Comparison of ENCODE assay signal across 8 mouse cellular contexts in the genomic region with DNA sequence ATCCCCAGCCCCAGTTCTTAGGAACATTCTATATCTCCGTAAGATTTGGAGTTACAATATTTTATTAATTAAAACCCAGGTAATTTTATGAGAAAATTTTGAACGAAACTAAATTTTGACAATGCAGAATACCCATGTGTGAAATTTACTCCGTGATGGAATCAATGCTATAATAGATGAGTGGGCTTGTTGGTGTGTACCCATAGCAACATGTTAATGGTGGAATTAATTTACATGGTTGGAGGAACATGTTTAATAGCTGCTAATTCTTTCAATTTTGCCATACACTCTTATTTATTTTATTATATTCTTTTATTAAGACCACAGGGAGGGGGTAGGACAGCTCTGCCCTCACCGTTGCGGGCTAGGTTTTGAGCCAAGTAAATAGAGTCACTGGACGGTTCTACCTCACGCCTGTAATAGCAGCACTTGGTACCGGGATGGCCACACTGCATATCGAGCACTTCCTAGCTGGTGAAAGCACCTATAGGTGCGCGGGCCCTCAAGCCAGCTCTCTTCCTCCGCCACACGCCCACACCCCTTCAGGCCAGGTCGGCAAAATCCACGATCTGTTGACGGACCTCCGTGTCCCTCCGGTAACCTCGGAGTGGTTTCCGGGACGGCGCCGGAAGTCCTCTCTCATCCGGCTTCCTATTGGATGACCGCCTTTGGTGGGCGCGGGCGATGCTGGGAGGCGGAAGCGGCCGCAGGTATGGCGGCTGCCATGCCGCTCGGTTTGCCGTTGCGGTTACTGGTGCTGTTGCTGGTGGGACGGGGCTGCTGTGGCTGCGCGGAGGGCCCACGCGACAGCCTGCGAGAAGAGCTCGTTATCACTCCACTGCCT. TPM values are rescaled to one million over a fixed set of nuclear protein-coding genes. Genes with fewer than 3 reads are reported as not detected.
DNase-seq lines count a peak whose midpoint lies in the region; ATAC-seq and TF ChIP-seq lines count a peak whose summit lies in the region.

Gene Pigt, plus strand, starts transcription at position 674 of the 844 bp plus-strand sequence.

- peak; percentile 94 for ATAC-seq in embryonic facial prominence, embryonic 14.5 days (ENCODE audit: low read depth)
- ATAC-seq in limb, embryonic 14.5 days (ENCODE audit: low FRiP score, low read depth): peak; percentile 93
- ATAC-seq in midbrain, embryonic 16.5 days: peak; percentile 95

- WGBS in bone marrow, adult 2 months: 4% methylated on average over 43 of the region's 43 CpGs
- 7% methylated on average over 29 of the region's 43 CpGs for WGBS in embryonic facial prominence, embryonic 14.5 days
- 4% methylated on average over 43 of the region's 43 CpGs for WGBS in limb, embryonic 14.5 days
- WGBS in midbrain, embryonic 16.5 days: 4% methylated on average over 43 of the region's 43 CpGs
- 5% methylated on average over 43 of the region's 43 CpGs for WGBS in spleen, adult 2 months

- H3K27me3 ChIP-seq in embryonic facial prominence, embryonic 14.5 days (replicated peaks; ENCODE audit: control insufficient read depth, insufficient read depth, low read length): no peaks in the 10 kb centered on the region
- no peaks in the 10 kb centered on the region for H3K27me3 ChIP-seq in limb, embryonic 14.5 days (ENCODE audit: control insufficient read depth, insufficient read depth, low read length)
- H3K27me3 ChIP-seq in midbrain, embryonic 16.5 days (ENCODE audit: control insufficient read depth, insufficient read depth, low read depth, low read length): no peaks in the 10 kb centered on the region
- no peaks in the 10 kb centered on the region for H3K27me3 ChIP-seq in spleen, adult 2 months (ENCODE audit: control insufficient read depth, insufficient read depth, low read length)

- H3K4me2 ChIP-seq in embryonic facial prominence, embryonic 14.5 days (ENCODE audit: low read depth, low read length): peak within 1 kb of the TSS; percentile 79
- peak within 1 kb of the TSS; percentile 85 for H3K4me2 ChIP-seq in limb, embryonic 14.5 days (replicated peaks; ENCODE audit: low read depth, low read length, severe bottlenecking)
- H3K4me2 ChIP-seq in midbrain, embryonic 16.5 days (ENCODE audit: low read length): peak within 1 kb of the TSS; percentile 94

- H3K4me1 ChIP-seq in bone marrow, adult 2 months (ENCODE audit: control insufficient read depth, insufficient read depth, low read length): no peaks in the 10 kb centered on the region
- H3K4me1 ChIP-seq in embryonic facial prominence, embryonic 14.5 days (ENCODE audit: control insufficient read depth, insufficient read depth, low read length): 0 out of 2 replicates have a peak, but pooled peaks cover 12% of the 10 kb centered on the region
- peaks cover 13% of the 10 kb centered on the region for H3K4me1 ChIP-seq in limb, embryonic 14.5 days (ENCODE audit: control insufficient read depth, insufficient read depth, low read length)
- peaks cover 9% of the 10 kb centered on the region for H3K4me1 ChIP-seq in midbrain, embryonic 16.5 days (ENCODE audit: control insufficient read depth, insufficient read depth, low read length)
- no peaks in the 10 kb centered on the region for H3K4me1 ChIP-seq in spleen, adult 2 months (ENCODE audit: control insufficient read depth, insufficient read depth, insufficient read length)

- TF ChIP-seq POLR2A in bone marrow, adult 2 months (IDR thresholded peaks at IDR 0.05; ENCODE audit: borderline replicate concordance, control insufficient read depth, low read depth, low read length): peak; percentile 94; the same call in 1 of the 2 replicates
- TF ChIP-seq POLR2A in limb, embryonic 14.5 days (IDR thresholded peaks at IDR 0.05; ENCODE audit: borderline replicate concordance, extremely low read depth, insufficient read depth, insufficient read length): peak; percentile 91
- peak; percentile 88 for TF ChIP-seq POLR2A in spleen, adult 2 months (IDR thresholded peaks at IDR 0.05; ENCODE audit: low read depth, low read length)

- no peaks in the 10 kb centered on the region for H3K9me3 ChIP-seq in embryonic facial prominence, embryonic 14.5 days (ENCODE audit: control insufficient read depth, low read length)
- H3K9me3 ChIP-seq in limb, embryonic 14.5 days (ENCODE audit: control insufficient read depth, low read length): no peaks in the 10 kb centered on the region
- H3K9me3 ChIP-seq in midbrain, embryonic 16.5 days (replicated peaks; ENCODE audit: control insufficient read depth, low read length, poor library complexity, severe bottlenecking): no peaks in the 10 kb centered on the region

- TF ChIP-seq CTCF in bone marrow, adult 2 months (IDR thresholded peaks at IDR 0.05; ENCODE audit: control insufficient read depth, insufficient read depth, low read length): no peak
- TF ChIP-seq CTCF in spleen, adult 2 months (IDR thresholded peaks at IDR 0.05; ENCODE audit: extremely low read depth, insufficient read depth, insufficient read length, insufficient replicate concordance): no peak

- peak within 1 kb of the TSS; percentile 41 for H3K27ac ChIP-seq in bone marrow, adult 2 months (ENCODE audit: control insufficient read depth, insufficient read depth, low read depth, low read length, poor library complexity)
- H3K27ac ChIP-seq in embryonic facial prominence, embryonic 14.5 days (replicated peaks; ENCODE audit: low read depth, low read length): 0 out of 2 replicates have a peak within 1 kb of the TSS, but pooled peaks have one; percentile 16
- no peak within 1 kb of the TSS for H3K27ac ChIP-seq in limb, embryonic 14.5 days (replicated peaks; ENCODE audit: low read depth, low read length)
- H3K27ac ChIP-seq in midbrain, embryonic 16.5 days (ENCODE audit: low read length): peak within 1 kb of the TSS; percentile 76
- peak within 1 kb of the TSS; percentile 78 for H3K27ac ChIP-seq in spleen, adult 2 months (ENCODE audit: insufficient read depth, low read length)

- H3K36me3 ChIP-seq in embryonic facial prominence, embryonic 14.5 days (ENCODE audit: control insufficient read depth, insufficient read depth, low read length): peaks cover 29% of the 10 kb centered on the region
- peaks cover 23% of the 10 kb centered on the region for H3K36me3 ChIP-seq in limb, embryonic 14.5 days (ENCODE audit: control insufficient read depth, insufficient read depth, low read length)
- H3K36me3 ChIP-seq in midbrain, embryonic 16.5 days (ENCODE audit: control insufficient read depth, insufficient read depth, low read length): peaks cover 20% of the 10 kb centered on the region
- peaks cover 18% of the 10 kb centered on the region for H3K36me3 ChIP-seq in spleen, adult 2 months (ENCODE audit: control insufficient read depth, insufficient read depth, low read length)

- H3K4me3 ChIP-seq in bone marrow, adult 2 months (replicated peaks; ENCODE audit: control insufficient read depth, low read depth, low read length): peak within 1 kb of the TSS; percentile 92
- peak within 1 kb of the TSS; percentile 75 for H3K4me3 ChIP-seq in embryonic facial prominence, embryonic 14.5 days (ENCODE audit: low read depth, low read length)
- peak within 1 kb of the TSS; percentile 80 for H3K4me3 ChIP-seq in limb, embryonic 14.5 days (replicated peaks; ENCODE audit: low read length)
- H3K4me3 ChIP-seq in midbrain, embryonic 16.5 days (ENCODE audit: low read depth, low read length): peak within 1 kb of the TSS; percentile 90
- peak within 1 kb of the TSS; percentile 94 for H3K4me3 ChIP-seq in spleen, adult 2 months (ENCODE audit: extremely low read depth, insufficient read depth, insufficient read length)

- H3K9ac ChIP-seq in embryonic facial prominence, embryonic 14.5 days (ENCODE audit: low read depth, low read length): peak within 1 kb of the TSS; percentile 71
- peak within 1 kb of the TSS; percentile 67 for H3K9ac ChIP-seq in limb, embryonic 14.5 days (ENCODE audit: low read depth, low read length, severe bottlenecking)
- H3K9ac ChIP-seq in midbrain, embryonic 16.5 days (ENCODE audit: low read depth, low read length): peak within 1 kb of the TSS; percentile 73

- DNase-seq in A20 (ENCODE audit: low read depth, low spot score): peak; percentile 89
- DNase-seq in embryonic facial prominence, embryonic 14.5 days (ENCODE audit: low spot score): peak; percentile 94
- peak; percentile 92 for DNase-seq in heart, adult 8-10 months (ENCODE audit: low spot score)
- peak; percentile 89 for DNase-seq in kidney, adult 9 months
- DNase-seq in limb, embryonic 14.5 days (ENCODE audit: low spot score): peak; percentile 89
- peak; percentile 59 to 86 for DNase-seq in spleen, adult 2 months (ENCODE audit: low read depth in 1 of 2, low spot score in 2 of 2)

RNA-seq across cellular contexts. Expression of gene Pigt, which starts in this region (rescaled TPM):
- polyA plus RNA-seq in bone marrow, adult 2 months (2011; ENCODE audit: insufficient read depth, insufficient read length, low replicate concordance, missing spikeins): 27.8 and 39.1 TPM in 2 replicates
- 72.9 and 76.9 TPM in 2 replicates for polyA plus RNA-seq in embryonic facial prominence, embryonic 14.5 days (2014; fragmentation: Nextera tagmentation; extraction: Ambion mirVana)
- total RNA-seq in heart, adult 8-10 months (2022): 10 to 100 TPM; 32.0 to 34.8 (median 33.9) TPM
- polyA plus RNA-seq in limb, embryonic 14.5 days (2012; rRNA removed): 99.5 and 142 TPM in 2 replicates
- polyA plus RNA-seq in limb, embryonic 14.5 days (2014; fragmentation: Nextera tagmentation; extraction: Ambion mirVana): 72.4 and 81.4 TPM in 2 replicates
- polyA plus RNA-seq in midbrain, embryonic 16.5 days (2015; fragmentation: Nextera tagmentation; extraction: Ambion mirVana): 87.7 and 97.0 TPM in 2 replicates
- 85.0 and 108 TPM in 2 replicates for polyA plus RNA-seq in spleen, adult 2 months (2012; rRNA removed)
